Mouse (Mus musculus): ENCODE measurements around the gene Stil. TPM values are rescaled to one million over a fixed set of nuclear protein-coding genes. Genes with fewer than 3 reads are reported as not detected.

The Stil gene
- polyA plus RNA-seq, 1 experiment from 2014 or later = 8.9 TPM

DNA sequence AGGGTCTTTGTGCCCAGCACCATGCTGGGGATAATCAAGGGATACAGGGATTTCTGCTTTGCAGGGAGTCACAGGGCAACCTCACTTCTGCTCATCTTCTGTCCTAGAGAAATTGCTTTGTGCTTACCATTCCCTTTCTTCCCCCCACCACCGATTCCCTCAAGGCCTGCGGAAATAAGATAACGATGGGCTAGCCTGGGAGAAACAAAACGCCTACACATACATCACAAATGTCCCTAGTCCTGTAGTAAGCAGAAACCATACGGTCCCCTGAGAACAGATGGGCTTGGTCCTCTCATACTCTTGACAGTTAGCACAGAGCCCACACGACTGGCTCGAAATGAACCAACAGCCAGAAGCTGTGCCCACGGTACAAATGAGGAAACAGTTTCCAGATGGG, 48.2 kb downstream of the Stil start:
- ATAC-seq (ENCODE audit: insufficient read depth) = peak; percentile 89
- Histone ChIP-seq H3K4me3 (replicated peaks) (peak overlapping the region; percentile 45), H3K4me2 (peak overlapping the region; percentile 79), H3K36me3 (replicated peaks) (peaks cover 20% of the 10 kb centered on the region), H3K27ac (replicated peaks) (peak overlapping the region; percentile 86), H3K9me3 (replicated peaks) (no peaks in the 10 kb centered on the region), H3K4me1 (replicated peaks) (peaks cover 65% of the 10 kb centered on the region), H3K9ac (peak overlapping the region; percentile 59), H3K27me3 (0 out of 2 replicates have a peak, but pooled peaks cover 13% of the 10 kb centered on the region)
- WGBS (ENCODE audit: insufficient replicate concordance) = 12% methylated on average over 8 of the region's 8 CpGs

DNA sequence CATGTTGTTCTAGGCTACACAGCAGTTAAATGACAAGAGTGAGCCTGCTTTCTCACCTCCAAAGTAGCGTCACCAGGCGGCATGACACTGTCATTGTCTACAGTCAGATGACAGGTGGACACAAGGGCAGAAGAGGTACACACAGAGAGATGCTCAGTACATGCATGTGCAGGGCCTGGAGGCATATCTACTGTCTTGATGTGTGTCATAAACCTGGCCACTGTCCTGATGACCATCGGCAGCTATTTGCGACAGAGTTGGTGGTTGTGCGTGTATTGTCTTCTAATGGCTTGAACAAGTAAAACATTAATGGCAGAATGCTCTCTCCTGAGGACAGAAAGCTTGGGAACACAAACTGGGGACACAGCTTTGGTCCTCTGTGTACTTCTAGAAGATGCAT, 51.3 kb downstream of the Stil start:
- Histone ChIP-seq H3K4me2 (no peak overlapping the region), H3K4me3 (replicated peaks) (no peak overlapping the region), H3K4me1 (replicated peaks) (peaks cover 92% of the 10 kb centered on the region), H3K36me3 (replicated peaks) (no peaks in the 10 kb centered on the region), H3K9ac (no peak overlapping the region), H3K27ac (replicated peaks) (peak overlapping the region; percentile 76; the same call in 1 of the 2 replicates), H3K27me3 (peaks cover 23% of the 10 kb centered on the region; the same call in 1 of the 2 replicates), H3K9me3 (replicated peaks) (no peaks in the 10 kb centered on the region)
- ATAC-seq (ENCODE audit: insufficient read depth) = no peak
- 82% methylated on average over 5 of the region's 5 CpGs for WGBS (ENCODE audit: insufficient replicate concordance)

DNA sequence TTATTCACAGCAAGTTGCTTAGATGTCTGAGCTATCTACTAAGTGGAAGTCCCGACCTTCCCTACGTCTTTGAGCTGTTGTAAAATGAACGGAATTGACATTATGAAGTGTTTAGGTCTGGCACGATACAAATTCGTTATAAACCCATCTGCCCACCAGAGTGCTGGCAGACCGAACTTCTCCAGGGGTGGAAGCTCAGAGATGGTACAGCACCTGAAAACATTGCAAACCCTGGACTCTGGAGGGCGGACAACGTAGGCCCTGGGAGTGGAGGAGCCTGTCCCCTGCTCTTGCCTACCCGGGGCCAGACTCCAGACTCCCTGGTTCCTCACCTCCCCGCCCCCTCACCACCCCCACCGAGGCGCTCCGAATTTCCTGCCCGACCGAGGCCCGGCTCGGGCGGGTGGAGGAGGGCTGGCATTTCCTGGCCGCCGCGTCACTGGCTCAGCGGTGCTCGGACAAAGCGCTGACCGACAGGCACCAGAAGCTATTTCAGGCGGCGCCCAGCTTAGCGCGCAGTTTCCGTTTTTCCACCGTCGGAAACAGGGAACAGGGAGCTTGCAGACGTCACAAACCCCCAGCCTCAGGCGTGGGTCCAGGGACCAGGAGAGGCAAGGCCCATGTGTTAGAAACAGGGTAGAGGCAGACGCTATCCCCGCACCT, 52.5 kb downstream of the Stil start:
- Histone ChIP-seq H3K4me3 (replicated peaks) (peak overlapping the region; percentile 47), H3K27ac (replicated peaks) (peak overlapping the region; percentile 76), H3K4me2 (peak overlapping the region; percentile 78), H3K36me3 (replicated peaks) (no peaks in the 10 kb centered on the region), H3K4me1 (replicated peaks) (peaks cover 89% of the 10 kb centered on the region), H3K27me3 (peaks cover 31% of the 10 kb centered on the region; the same call in 1 of the 2 replicates), H3K9ac (peak overlapping the region; percentile 67), H3K9me3 (replicated peaks) (no peaks in the 10 kb centered on the region)
- WGBS (ENCODE audit: insufficient replicate concordance) = 5% methylated on average over 36 of the region's 36 CpGs
- no peak for ATAC-seq (ENCODE audit: insufficient read depth)

DNA sequence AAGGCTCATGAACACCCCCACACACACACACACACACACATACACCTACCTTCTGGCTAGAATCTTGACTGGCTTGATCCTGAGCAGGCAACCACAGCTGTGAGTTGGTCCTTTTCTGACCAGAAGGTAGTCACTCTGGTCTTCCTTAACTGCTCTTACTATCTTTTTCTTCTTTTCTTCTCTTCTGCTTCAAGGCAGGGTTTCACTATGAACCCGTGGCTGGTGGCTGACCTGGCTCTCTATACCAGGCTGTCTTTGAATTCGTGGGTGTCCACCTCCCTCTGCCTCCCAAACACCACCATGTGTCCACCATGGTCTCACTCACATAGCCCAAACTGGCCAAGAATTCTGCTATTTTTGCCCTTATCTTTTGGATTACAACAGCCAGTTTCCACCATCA, 55.1 kb downstream of the Stil start:
- H3K4me3 ChIP-seq (replicated peaks) = no peak overlapping the region
- peak overlapping the region; percentile 48 for H3K9ac ChIP-seq
- H3K27ac ChIP-seq (replicated peaks) = peak overlapping the region; percentile 99
- peak overlapping the region; percentile 96 for H3K4me2 ChIP-seq
- no peaks in the 10 kb centered on the region for H3K9me3 ChIP-seq (replicated peaks)
- 24% methylated on average over 2 of the region's 2 CpGs for WGBS (ENCODE audit: insufficient replicate concordance)
- peaks cover 63% of the 10 kb centered on the region for H3K4me1 ChIP-seq (replicated peaks)
- no peaks in the 10 kb centered on the region for H3K36me3 ChIP-seq (replicated peaks)
- H3K27me3 ChIP-seq = peaks cover 49% of the 10 kb centered on the region
- no peak for ATAC-seq (ENCODE audit: insufficient read depth)

DNA sequence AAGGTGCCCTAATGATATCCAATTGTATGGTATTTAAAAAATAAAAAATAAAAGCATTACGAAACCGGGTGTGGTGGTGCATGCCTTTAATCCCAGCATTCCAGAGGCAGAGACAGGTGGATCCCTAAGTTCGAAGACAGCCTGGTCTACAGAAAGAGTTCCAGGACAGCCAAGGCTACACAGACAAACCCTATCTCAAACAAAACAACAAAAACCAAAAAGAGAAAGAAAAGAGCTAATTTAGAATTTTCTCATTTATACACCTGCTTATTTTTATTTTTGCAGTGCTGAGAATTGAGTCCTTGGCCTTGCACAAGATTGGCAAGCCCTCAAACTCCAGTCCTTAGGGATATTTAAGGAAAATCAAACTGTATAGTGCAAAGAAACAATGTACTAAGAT, 55.7 kb downstream of the Stil start:
- peak overlapping the region; percentile 96 for H3K9ac ChIP-seq
- 0 out of 2 replicates have a peak, but pooled peaks cover 1% of the 10 kb centered on the region for H3K36me3 ChIP-seq (replicated peaks)
- H3K4me2 ChIP-seq = peak overlapping the region; percentile 96
- H3K27me3 ChIP-seq = peaks cover 55% of the 10 kb centered on the region
- no peak for ATAC-seq (ENCODE audit: insufficient read depth)
- WGBS (ENCODE audit: insufficient replicate concordance) = 43% methylated on average over 3 of the region's 3 CpGs
- no peaks in the 10 kb centered on the region for H3K9me3 ChIP-seq (replicated peaks)
- H3K4me3 ChIP-seq (replicated peaks) = peak overlapping the region; percentile 79
- H3K4me1 ChIP-seq (replicated peaks) = peaks cover 58% of the 10 kb centered on the region
- peak overlapping the region; percentile 99 for H3K27ac ChIP-seq (replicated peaks)

DNA sequence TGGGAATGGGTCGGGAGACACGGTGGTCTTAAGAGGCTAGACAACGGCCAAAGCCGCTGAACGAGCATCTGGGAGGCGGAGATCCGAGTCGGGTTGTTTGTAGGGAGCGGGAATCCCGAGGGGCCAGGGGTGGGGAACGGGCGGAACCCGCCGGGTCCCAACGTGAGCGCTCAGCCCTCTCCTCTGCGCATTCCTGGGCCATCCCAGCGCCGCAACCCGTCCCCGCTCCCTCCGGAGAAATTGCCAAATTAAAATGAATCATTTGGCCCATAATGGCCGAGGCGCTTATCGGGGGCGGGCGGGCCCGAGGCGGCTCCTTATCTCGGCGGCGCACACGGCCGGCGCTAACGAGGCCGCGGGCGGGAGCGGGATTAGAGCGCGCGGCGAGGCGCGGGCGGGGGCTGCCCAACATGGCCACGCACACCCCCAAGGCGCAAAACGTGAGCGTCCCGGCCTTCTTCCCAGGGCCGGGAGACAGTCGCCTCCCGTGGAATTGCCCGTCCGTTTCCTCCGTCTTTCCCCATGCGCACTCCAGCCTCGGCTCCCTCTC, 56.5 kb downstream of the Stil start, which contains the start of gene Tal1:
Tal1 (plus strand) TSS at position 56 of the 550 bp plus-strand sequence.
- peaks cover 51% of the 10 kb centered on the region for H3K4me1 ChIP-seq (replicated peaks)
- H3K9me3 ChIP-seq (replicated peaks) = no peaks in the 10 kb centered on the region
- H3K4me2 ChIP-seq = peak within 1 kb of the TSS; percentile 96
- peaks cover 5% of the 10 kb centered on the region; the same call in 1 of the 2 replicates for H3K36me3 ChIP-seq (replicated peaks)
- H3K27ac ChIP-seq (replicated peaks) = peak within 1 kb of the TSS; percentile 99
- peak within 1 kb of the TSS; percentile 79 for H3K4me3 ChIP-seq (replicated peaks)
- ATAC-seq (ENCODE audit: insufficient read depth) = peak; percentile 84
- H3K9ac ChIP-seq = peak within 1 kb of the TSS; percentile 96
- peaks cover 60% of the 10 kb centered on the region for H3K27me3 ChIP-seq
- WGBS (ENCODE audit: insufficient replicate concordance) = under 1% methylated on average over 60 of the region's 60 CpGs

DNA sequence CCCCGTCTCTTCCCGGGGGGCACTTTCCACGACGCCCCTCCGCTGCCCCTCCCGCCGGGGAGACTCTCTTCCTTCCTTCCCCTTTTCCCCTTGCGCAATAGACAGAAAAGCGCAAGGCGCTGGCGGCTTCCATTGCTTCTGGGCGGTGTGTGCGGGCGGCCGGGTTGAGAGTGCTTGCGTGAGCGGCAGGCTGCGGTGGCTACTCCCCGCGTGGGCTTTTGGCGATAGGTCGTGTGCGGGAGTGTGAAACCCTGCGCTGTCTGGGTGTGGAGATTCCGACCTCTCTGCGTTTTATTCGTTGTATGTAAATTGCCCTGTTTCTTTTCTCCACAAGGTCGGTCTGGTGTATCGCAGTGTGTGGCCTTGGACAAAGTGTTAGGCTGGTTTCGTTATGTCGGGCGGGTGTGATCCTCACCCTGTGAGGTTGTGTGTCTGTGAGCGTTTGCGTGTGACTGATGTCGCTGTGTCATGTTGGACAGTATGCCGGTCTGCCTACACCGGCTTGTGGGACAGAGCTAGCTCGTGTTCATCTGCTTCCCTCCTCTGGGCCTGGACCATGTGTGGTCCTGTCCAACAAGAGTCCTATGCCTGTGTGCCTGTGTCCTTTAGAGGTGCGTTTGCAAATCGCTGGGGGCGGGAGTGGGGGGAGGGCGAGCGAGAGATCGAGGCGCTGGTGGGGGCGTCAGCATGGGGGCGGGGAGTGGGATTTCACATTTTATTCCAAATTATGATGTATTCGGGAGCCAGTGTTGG, 57.1 kb downstream of the Stil start:
- Histone ChIP-seq H3K9ac (peak overlapping the region; percentile 96), H3K4me2 (peak overlapping the region; percentile 96), H3K27ac (replicated peaks) (peak overlapping the region; percentile 99), H3K4me1 (replicated peaks) (peaks cover 49% of the 10 kb centered on the region), H3K27me3 (peaks cover 61% of the 10 kb centered on the region), H3K4me3 (replicated peaks) (peak overlapping the region; percentile 79), H3K9me3 (replicated peaks) (no peaks in the 10 kb centered on the region), H3K36me3 (replicated peaks) (peaks cover 10% of the 10 kb centered on the region; the same call in 1 of the 2 replicates)
- peak; percentile 38 for ATAC-seq (ENCODE audit: insufficient read depth)
- WGBS (ENCODE audit: insufficient replicate concordance) = 1% methylated on average over 48 of the region's 48 CpGs

DNA sequence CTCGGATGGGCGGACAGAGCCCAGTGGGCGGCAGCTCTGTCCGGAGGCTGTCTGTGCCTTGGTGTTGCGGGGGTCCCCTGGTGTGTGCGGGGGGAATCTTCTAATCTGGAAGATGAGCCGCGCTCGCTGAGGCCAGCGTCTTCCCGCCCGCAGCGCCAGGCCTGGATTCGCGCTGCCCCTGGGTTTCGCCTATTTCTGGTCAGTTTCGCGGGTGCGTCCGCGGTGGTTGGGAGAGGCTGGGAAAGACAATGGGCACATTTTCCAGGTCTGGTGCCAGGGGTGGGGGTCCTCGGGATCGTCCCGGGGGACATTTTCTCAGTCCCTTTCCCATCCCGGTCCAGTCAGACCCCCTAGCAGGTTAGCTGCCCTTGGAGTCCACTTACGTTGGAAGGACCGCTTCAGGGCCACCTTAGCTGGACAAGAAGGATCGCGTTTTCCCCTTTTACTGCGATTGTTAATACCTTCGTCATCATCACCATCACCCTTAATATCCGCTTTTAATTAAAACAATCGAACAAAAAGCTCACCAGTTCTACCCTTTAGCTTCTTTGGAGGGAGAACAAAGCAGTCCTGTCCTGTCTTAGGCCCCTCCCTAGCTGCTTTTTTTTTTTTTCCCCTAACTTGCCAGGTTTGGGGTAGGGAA, 57.8 kb downstream of the Stil start:
- Histone ChIP-seq H3K4me2 (peak overlapping the region; percentile 96), H3K4me1 (replicated peaks) (peaks cover 47% of the 10 kb centered on the region), H3K9me3 (replicated peaks) (no peaks in the 10 kb centered on the region), H3K36me3 (replicated peaks) (peaks cover 17% of the 10 kb centered on the region), H3K4me3 (replicated peaks) (peak overlapping the region; percentile 79), H3K27ac (replicated peaks) (peak overlapping the region; percentile 99), H3K9ac (peak overlapping the region; percentile 96), H3K27me3 (peaks cover 62% of the 10 kb centered on the region)
- WGBS (ENCODE audit: insufficient replicate concordance) = under 1% methylated on average over 33 of the region's 33 CpGs
- peak; percentile 6; the same call in 1 of the 2 replicates for ATAC-seq (ENCODE audit: insufficient read depth)

DNA sequence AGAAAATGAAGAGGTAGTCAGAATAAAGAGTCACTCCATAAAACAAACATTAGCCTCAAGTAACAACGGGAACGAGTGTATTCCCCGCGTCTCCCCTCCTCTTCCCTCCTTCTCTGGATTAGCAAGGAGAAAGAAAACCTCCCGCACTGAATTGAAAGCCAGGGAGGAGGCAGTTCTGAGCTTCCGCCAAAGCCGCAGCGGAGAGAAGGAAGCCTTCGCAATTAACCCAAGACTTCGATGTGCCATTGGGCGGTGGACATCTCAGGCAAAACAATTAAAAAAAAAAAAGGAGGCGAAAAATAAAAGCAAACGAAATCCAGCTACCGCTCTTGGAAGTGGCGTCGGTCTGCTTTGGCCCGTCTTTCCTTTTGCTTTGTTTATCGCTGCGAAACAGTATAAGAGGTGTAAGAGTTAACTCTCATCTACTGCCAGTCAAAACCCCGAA, 58.4 kb downstream of the Stil start:
- 0% methylated on average over 20 of the region's 20 CpGs for WGBS (ENCODE audit: insufficient replicate concordance)
- Histone ChIP-seq H3K4me2 (peak overlapping the region; percentile 96), H3K4me3 (replicated peaks) (peak overlapping the region; percentile 79), H3K4me1 (replicated peaks) (peaks cover 48% of the 10 kb centered on the region), H3K27ac (replicated peaks) (peak overlapping the region; percentile 99), H3K9me3 (replicated peaks) (no peaks in the 10 kb centered on the region), H3K9ac (peak overlapping the region; percentile 96), H3K36me3 (replicated peaks) (peaks cover 22% of the 10 kb centered on the region), H3K27me3 (peaks cover 66% of the 10 kb centered on the region)
- ATAC-seq (ENCODE audit: insufficient read depth) = no peak

DNA sequence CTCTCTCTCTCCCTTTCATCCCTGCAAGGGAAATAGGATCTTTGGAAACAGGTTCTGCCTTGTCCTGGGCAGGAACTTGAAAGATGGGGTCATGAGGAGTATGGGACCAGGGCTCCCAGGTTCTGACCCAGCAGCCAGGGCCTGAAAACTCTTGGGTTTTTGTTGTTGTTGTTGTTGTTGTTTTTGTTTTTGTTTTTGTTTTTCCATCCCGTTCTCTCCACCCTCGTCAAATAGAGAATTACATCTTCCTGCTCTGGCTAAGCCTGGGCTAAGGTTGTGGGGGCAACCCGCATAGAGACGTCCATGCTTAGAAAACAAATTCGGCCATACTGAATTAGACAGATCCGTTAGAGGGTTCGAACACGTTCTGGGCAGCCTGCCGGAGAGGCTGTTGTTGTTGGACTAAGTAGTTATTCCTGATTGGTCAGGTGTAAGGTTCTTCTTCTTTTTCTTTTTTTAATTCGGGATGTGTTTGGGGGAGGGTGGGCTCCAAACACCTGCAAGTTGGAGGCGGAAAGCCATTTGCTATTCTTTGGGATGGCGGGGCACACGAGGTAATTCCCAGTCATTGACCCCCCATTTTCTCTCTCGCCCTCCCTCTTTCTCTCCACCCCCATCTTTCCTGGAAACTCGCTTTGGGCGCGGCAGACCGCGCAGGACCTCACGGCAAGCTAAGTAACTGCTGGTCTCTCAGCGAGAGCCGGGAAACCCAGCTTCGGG, 59.1 kb downstream of the Stil start:
- H3K9ac ChIP-seq = peak overlapping the region; percentile 96
- peak overlapping the region; percentile 79 for H3K4me3 ChIP-seq (replicated peaks)
- H3K4me2 ChIP-seq = peak overlapping the region; percentile 96
- H3K27ac ChIP-seq (replicated peaks) = peak overlapping the region; percentile 99
- H3K27me3 ChIP-seq = peaks cover 65% of the 10 kb centered on the region
- ATAC-seq (ENCODE audit: insufficient read depth) = peak; percentile 18
- no peaks in the 10 kb centered on the region for H3K9me3 ChIP-seq (replicated peaks)
- 2% methylated on average over 23 of the region's 23 CpGs for WGBS (ENCODE audit: insufficient replicate concordance)
- H3K36me3 ChIP-seq (replicated peaks) = peaks cover 29% of the 10 kb centered on the region
- H3K4me1 ChIP-seq (replicated peaks) = peaks cover 48% of the 10 kb centered on the region

Data from liver, embryonic 15.5 days (tissue).